Mouse (Mus musculus): Measurements from ENCODE around the gene Caln1. TPM values are rescaled to one million over a fixed set of nuclear protein-coding genes. Genes with fewer than 3 reads are reported as not detected.

Gene Caln1
- polyA plus RNA-seq, 1 experiment = 0.01 TPM

DNA sequence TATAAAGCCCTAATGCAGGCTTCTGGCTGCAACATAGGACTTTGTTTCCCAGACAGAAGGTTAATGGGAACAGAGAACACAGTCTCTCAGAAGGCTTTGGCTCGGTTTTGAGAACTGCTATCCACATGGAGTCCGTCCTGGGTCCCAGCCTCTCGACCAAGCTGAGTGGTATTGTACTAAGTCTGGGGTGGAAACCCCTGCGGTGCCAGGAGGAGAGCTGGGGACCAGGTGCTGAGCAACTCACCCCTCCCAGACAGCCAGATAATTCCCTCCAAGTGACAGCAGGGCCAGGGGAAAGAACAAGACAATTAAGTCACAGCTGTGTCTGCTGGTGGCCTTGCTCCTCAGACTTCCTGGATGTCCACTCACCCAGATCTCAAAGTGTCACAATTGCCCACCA is 339.4 kb downstream of the Caln1 start:
- Histone ChIP-seq H3K4me3 (replicated peaks) (no peak overlapping the region), H3K9me3 (ENCODE audit: control insufficient read depth, low read length) (0 out of 2 replicates have a peak, but pooled peaks cover 2% of the 10 kb centered on the region), H3K4me1 (ENCODE audit: control insufficient read depth) (peaks cover 9% of the 10 kb centered on the region), H3K27me3 (ENCODE audit: control insufficient read depth) (no peaks in the 10 kb centered on the region), H3K36me3 (ENCODE audit: control insufficient read depth) (no peaks in the 10 kb centered on the region)
- no peak for TF ChIP-seq TAL1 (IDR thresholded peaks at IDR 0.05; ENCODE audit: low read length)
- no peak for TF ChIP-seq GATA1 (IDR thresholded peaks at IDR 0.05; ENCODE audit: low read length)

DNA sequence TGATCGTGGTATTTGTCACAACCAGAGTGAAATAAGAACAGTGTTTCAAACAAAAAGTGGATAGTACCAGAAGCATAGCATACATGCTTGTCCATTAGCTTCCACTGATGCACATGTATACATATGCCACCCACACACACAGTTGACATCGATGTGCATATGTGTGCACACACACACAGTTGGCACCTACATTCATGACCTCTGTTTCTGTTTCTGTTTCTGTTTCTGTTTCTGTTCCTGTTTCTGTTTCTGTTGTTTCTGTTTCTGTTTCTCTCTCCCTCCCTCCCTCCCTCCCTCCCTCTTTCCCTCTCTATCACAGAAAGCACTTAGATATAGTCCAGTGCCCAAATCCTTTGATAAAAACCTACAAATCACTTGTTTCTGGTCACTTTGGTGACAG is 342.4 kb downstream of the Caln1 start:
- H3K4me1 ChIP-seq (ENCODE audit: control insufficient read depth) = peaks cover 3% of the 10 kb centered on the region
- TF ChIP-seq TAL1 (IDR thresholded peaks at IDR 0.05; ENCODE audit: low read length) (no peak), GATA1 (IDR thresholded peaks at IDR 0.05; ENCODE audit: low read length) (no peak)
- no peak overlapping the region for H3K4me3 ChIP-seq (replicated peaks)
- H3K36me3 ChIP-seq (ENCODE audit: control insufficient read depth) = no peaks in the 10 kb centered on the region
- H3K27me3 ChIP-seq (ENCODE audit: control insufficient read depth) = no peaks in the 10 kb centered on the region
- H3K9me3 ChIP-seq (ENCODE audit: control insufficient read depth, low read length) = peaks cover 2% of the 10 kb centered on the region; the same call in 1 of the 2 replicates

DNA sequence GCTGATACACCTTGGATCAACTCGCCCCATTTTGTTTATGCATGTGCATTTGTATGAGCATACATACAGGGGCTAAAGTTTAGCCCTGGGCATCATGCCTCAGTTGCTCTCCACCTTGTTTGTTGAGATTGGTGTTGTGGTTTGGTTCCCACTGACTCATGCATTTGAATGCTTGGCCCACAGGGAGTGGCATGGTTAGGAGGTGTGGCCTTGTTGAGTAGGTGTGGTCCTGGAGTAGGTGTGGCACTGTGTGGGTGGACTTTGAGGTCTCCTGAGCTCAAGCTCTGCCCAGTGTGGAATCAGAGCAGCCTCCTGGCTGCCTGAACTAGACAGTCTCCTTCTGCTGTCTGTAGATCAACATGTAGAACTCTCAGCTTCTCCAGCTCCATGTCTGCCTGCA is 343.0 kb downstream of the Caln1 start:
- Histone ChIP-seq H3K27me3 (ENCODE audit: control insufficient read depth) (no peaks in the 10 kb centered on the region), H3K9me3 (ENCODE audit: control insufficient read depth, low read length) (peaks cover 2% of the 10 kb centered on the region; the same call in 1 of the 2 replicates)
- no peak for TF ChIP-seq TAL1 (IDR thresholded peaks at IDR 0.05; ENCODE audit: low read length)
- TF ChIP-seq GATA1 (IDR thresholded peaks at IDR 0.05; ENCODE audit: low read length) = no peak

DNA sequence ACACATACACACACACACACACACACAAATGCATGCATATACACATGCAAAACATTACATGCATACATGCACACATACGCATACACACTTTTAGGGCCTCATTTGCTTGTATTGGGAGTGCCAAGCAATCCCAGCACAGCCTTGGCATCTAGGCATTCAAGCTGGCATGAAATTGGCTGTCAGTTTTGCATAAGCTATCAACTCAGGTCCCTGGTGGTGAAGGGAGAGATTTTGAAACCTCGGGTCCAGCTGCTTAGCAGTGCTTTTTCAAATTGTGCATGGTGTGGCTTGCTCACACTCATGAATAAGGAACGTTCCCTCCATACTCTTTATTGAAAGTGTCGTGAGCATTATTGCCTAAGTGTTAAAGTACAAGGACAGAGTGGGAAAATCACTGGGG is 345.9 kb downstream of the Caln1 start:
- peaks cover 1% of the 10 kb centered on the region; the same call in 1 of the 2 replicates for H3K9me3 ChIP-seq (ENCODE audit: control insufficient read depth, low read length)
- TF ChIP-seq TAL1 (IDR thresholded peaks at IDR 0.05; ENCODE audit: low read length) = no peak
- TF ChIP-seq GATA1 (IDR thresholded peaks at IDR 0.05; ENCODE audit: low read length) = no peak

More for the DNA sequence above, 343.0 kb downstream of the Caln1 start:
- H3K4me1 ChIP-seq (ENCODE audit: control insufficient read depth) = peaks cover 3% of the 10 kb centered on the region
- H3K36me3 ChIP-seq (ENCODE audit: control insufficient read depth) = no peaks in the 10 kb centered on the region
- H3K4me3 ChIP-seq (replicated peaks) = no peak overlapping the region

DNA sequence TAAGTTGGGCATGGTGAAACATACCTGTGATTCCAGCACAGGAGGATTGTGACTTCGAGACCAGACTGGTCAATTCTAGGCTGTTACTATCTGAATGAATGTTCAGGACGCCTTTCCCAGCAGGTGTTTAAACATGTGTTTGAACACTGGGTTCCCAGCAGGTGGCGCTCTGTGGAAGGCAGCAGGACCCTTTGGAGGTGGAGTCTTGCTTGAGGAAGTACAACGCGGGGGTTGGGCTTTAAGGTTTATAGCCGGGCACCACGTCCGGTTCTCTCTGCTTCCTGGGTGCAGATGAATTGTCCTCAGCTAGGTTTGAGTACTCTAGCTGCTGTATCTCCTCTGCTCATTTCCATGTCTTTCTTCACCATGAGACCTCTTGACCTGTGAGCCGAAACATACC is 349.1 kb downstream of the Caln1 start:
- Histone ChIP-seq H3K9me3 (ENCODE audit: control insufficient read depth, low read length) (no peaks in the 10 kb centered on the region; the same call in 1 of the 2 replicates), H3K4me3 (replicated peaks) (no peak overlapping the region), H3K27me3 (ENCODE audit: control insufficient read depth) (no peaks in the 10 kb centered on the region), H3K36me3 (ENCODE audit: control insufficient read depth) (no peaks in the 10 kb centered on the region), H3K4me1 (ENCODE audit: control insufficient read depth) (no peaks in the 10 kb centered on the region)
- TF ChIP-seq GATA1 (IDR thresholded peaks at IDR 0.05; ENCODE audit: low read length) = no peak
- no peak for TF ChIP-seq TAL1 (IDR thresholded peaks at IDR 0.05; ENCODE audit: low read length)

More for the DNA sequence above, 345.9 kb downstream of the Caln1 start:
- H3K27me3 ChIP-seq (ENCODE audit: control insufficient read depth) = no peaks in the 10 kb centered on the region
- no peaks in the 10 kb centered on the region for H3K36me3 ChIP-seq (ENCODE audit: control insufficient read depth)
- no peak overlapping the region for H3K4me3 ChIP-seq (replicated peaks)
- peaks cover 3% of the 10 kb centered on the region for H3K4me1 ChIP-seq (ENCODE audit: control insufficient read depth)

DNA sequence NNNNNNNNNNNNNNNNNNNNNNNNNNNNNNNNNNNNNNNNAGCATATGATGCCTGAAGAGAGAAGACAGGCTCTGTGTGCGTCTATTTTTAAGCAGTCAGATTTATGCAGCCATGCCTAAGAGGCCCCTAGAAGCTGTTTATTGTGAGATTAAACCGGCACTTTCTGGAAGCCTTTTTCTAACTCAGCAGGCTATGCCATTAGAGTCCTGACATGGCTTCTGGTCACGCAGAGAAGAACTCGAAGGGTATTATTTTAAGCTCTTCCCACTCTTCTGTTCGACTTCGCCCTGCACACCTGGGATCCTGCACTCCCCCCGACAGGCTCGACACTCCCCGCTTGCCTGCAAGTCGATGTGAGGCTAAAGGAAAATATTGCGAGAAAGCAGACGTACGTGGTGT is 372.9 kb downstream of the Caln1 start:
- Histone ChIP-seq H3K4me1 (ENCODE audit: control insufficient read depth) (no peaks in the 10 kb centered on the region), H3K4me3 (replicated peaks) (no peak overlapping the region), H3K36me3 (ENCODE audit: control insufficient read depth) (no peaks in the 10 kb centered on the region), H3K9me3 (ENCODE audit: control insufficient read depth, low read length) (no peaks in the 10 kb centered on the region), H3K27me3 (ENCODE audit: control insufficient read depth) (no peaks in the 10 kb centered on the region)
- TF ChIP-seq GATA1 (IDR thresholded peaks at IDR 0.05; ENCODE audit: low read length) (no peak), TAL1 (IDR thresholded peaks at IDR 0.05; ENCODE audit: low read length) (no peak)

DNA sequence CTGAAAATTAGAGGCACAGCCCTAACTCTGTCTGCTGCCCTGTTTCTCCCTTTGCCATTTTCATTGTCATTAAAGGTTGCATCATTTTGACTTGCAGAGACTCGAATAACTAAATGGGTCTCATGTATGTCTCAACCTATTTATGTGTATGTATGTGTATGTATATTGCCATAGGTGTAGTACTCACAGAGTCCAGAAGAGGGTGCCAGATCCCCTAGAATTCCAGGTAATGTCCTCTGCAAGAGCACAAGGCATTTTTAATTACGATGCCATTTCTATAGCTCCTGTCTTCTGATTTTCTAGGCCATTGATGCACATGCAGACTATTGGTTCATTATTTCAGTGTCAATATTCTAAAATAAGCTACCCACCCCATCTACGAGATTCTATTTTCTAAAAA is 388.3 kb downstream of the Caln1 start:
- Histone ChIP-seq H3K9me3 (ENCODE audit: control insufficient read depth, low read length) (peaks cover 31% of the 10 kb centered on the region), H3K4me3 (replicated peaks) (no peak overlapping the region), H3K27me3 (ENCODE audit: control insufficient read depth) (no peaks in the 10 kb centered on the region), H3K36me3 (ENCODE audit: control insufficient read depth) (no peaks in the 10 kb centered on the region), H3K4me1 (ENCODE audit: control insufficient read depth) (no peaks in the 10 kb centered on the region)
- no peak for TF ChIP-seq TAL1 (IDR thresholded peaks at IDR 0.05; ENCODE audit: low read length)
- no peak for TF ChIP-seq GATA1 (IDR thresholded peaks at IDR 0.05; ENCODE audit: low read length)

DNA sequence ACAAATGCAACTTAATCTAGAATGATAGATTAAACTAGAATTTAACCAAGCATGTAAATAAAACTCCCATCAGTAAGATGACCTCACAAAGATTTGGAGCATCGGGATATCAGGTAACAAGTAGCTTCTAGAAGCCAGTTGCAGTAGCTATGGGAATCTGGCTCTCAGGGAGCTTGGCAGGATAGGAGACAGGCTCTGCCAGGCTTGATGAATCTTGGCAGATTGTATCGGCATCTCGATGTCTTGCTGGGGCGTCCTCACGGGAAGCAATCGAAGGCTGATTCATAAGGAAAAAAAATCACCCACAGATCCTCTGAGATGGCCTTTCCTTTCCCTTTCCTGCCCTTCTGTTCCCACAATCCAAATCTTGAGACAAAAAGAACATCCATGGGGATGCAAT is 396.5 kb downstream of the Caln1 start:
- Histone ChIP-seq H3K27me3 (ENCODE audit: control insufficient read depth) (no peaks in the 10 kb centered on the region), H3K9me3 (ENCODE audit: control insufficient read depth, low read length) (peaks cover 40% of the 10 kb centered on the region), H3K4me1 (ENCODE audit: control insufficient read depth) (no peaks in the 10 kb centered on the region), H3K4me3 (replicated peaks) (no peak overlapping the region), H3K36me3 (ENCODE audit: control insufficient read depth) (no peaks in the 10 kb centered on the region)
- TF ChIP-seq TAL1 (IDR thresholded peaks at IDR 0.05; ENCODE audit: low read length) = no peak
- TF ChIP-seq GATA1 (IDR thresholded peaks at IDR 0.05; ENCODE audit: low read length) = no peak

DNA sequence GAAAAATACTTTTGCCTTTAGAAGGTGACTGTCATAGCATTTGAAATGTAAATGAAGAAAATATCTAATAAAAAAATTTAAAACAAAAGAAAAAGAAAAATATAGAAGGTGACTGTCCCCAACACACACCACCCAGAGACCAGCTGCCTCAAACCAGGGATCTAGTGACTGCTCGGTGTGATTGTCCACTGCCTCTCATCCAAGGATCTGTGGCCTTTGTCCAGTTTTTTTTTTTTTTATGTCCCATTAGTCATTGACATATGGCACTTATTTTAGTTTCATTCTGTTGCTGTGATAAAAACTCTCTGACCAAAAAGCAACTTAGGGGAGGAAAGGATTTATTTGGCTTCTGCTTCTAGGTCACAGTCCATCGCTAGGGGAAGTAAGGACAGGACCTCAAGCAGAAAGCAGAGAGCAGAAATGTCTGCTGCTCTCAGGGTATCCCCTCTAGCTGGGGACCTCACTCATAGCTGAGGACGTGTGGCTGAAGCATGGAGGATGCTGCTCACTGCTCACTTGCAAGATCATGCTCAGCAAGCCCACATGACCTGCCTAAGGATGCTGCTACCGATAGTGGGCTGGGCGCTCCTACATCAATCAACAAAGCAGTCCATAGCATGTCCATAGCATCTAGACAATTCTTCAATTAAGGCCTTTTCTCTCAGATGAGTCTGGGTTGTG is 401.9 kb downstream of the Caln1 start:
- TF ChIP-seq TAL1 (IDR thresholded peaks at IDR 0.05; ENCODE audit: low read length) (no peak), GATA1 (IDR thresholded peaks at IDR 0.05; ENCODE audit: low read length) (no peak)
- Histone ChIP-seq H3K27me3 (ENCODE audit: control insufficient read depth) (no peaks in the 10 kb centered on the region), H3K9me3 (ENCODE audit: control insufficient read depth, low read length) (peaks cover 37% of the 10 kb centered on the region), H3K4me1 (ENCODE audit: control insufficient read depth) (no peaks in the 10 kb centered on the region), H3K4me3 (replicated peaks) (no peak overlapping the region), H3K36me3 (ENCODE audit: control insufficient read depth) (no peaks in the 10 kb centered on the region)

Data from erythroblast, embryonic 14.5 days (primary cell).